14 mouse cellular contexts compared by ENCODE assay signal in the genomic region with DNA sequence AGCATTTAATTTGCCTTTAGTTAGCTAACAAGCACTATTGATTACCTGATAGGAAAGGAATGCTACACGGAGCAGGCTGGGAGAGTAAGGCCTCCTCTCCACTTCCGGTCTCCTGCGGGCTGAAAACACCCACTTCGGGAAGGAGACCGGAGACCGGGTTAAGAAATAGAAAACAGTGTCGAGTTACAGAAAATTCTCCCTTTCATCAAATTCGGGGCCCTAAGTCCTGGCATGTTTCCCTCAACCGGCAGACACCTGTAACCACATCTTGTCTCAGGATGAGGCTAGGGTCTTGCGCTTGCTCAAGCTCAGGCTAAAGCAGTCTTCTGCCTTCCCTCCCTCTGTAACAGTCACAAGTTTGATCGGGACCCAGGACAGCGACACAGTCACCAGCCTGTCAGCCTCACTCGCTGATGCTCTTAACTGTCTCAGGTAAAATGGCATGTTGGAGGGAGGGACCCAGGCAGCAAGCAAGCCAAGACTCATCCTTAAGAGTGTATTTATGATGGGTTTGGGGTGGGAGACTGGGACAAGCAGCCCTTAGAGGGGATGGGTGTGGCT. TPM values are rescaled to one million over a fixed set of nuclear protein-coding genes. Genes with fewer than 3 reads are reported as not detected.
DNase-seq lines count a peak whose midpoint lies in the region; ATAC-seq lines count a peak whose summit lies in the region.
"Had no signal": no experiment of that assay in that cellular context is flagged by ENCODE, and none has a peak within 500 bp of the region (broad histone marks: within the 10 kb centered on the region; RNA-seq: fewer than 3 reads in every experiment).

No protein-coding gene starts in this region.

- H3K4me1 ChIP-seq in heart, embryonic 14.5 days (ENCODE audit: control insufficient read depth in 2 of 2, insufficient read depth in 2 of 2, low read length in 2 of 2): no peaks in the 10 kb centered on the region; a peak in 1 of 4 replicates
- H3K4me1 ChIP-seq in forebrain, embryonic 16.5 days (replicated peaks; ENCODE audit: control insufficient read depth, insufficient read depth, low read length): peaks cover 34% of the 10 kb centered on the region
- H3K4me1 ChIP-seq in midbrain, embryonic 13.5 days (replicated peaks): peaks cover 33% of the 10 kb centered on the region

- no peak overlapping the region for H3K27ac ChIP-seq in heart, embryonic 14.5 days (replicated peaks in 1 of 2; ENCODE audit: control insufficient read depth in 1 of 2, insufficient read depth in 1 of 2, low read depth in 2 of 2, low read length in 2 of 2)
- H3K27ac ChIP-seq in forebrain, embryonic 16.5 days (ENCODE audit: low read length): peak overlapping the region; percentile 80
- H3K27ac ChIP-seq in midbrain, embryonic 13.5 days: peak overlapping the region; percentile 39; the same call in 1 of the 2 replicates

- no peak for ATAC-seq in heart, embryonic 14.5 days (ENCODE audit: insufficient number of reproducible peaks, insufficient read depth, low FRiP score, low read depth)
- ATAC-seq in forebrain, embryonic 16.5 days: no peak
- ATAC-seq in midbrain, embryonic 13.5 days: no peak

- peak overlapping the region; percentile 8; the same call in 1 of the 2 replicates for H3K4me2 ChIP-seq in heart, embryonic 14.5 days (ENCODE audit: low read length)
- peak overlapping the region; percentile 28 for H3K4me2 ChIP-seq in forebrain, embryonic 16.5 days (ENCODE audit: low read length)
- H3K4me2 ChIP-seq in midbrain, embryonic 13.5 days (replicated peaks): peak overlapping the region; percentile 30

- no peak overlapping the region for H3K9ac ChIP-seq in heart, embryonic 14.5 days (ENCODE audit: low read length)
- H3K9ac ChIP-seq in forebrain, embryonic 16.5 days (replicated peaks; ENCODE audit: low read depth, low read length): no peak overlapping the region
- H3K9ac ChIP-seq in midbrain, embryonic 13.5 days (replicated peaks): 0 out of 2 replicates have a peak overlapping the region, but pooled peaks have one; percentile 25

- peaks cover 5% of the 10 kb centered on the region for H3K9me3 ChIP-seq in heart, embryonic 14.5 days (ENCODE audit: control insufficient read depth, low read length)
- peaks cover 6% of the 10 kb centered on the region for H3K9me3 ChIP-seq in forebrain, embryonic 16.5 days (ENCODE audit: control insufficient read depth, low read length)
- H3K9me3 ChIP-seq in midbrain, embryonic 13.5 days: peaks cover 5% of the 10 kb centered on the region; the same call in 1 of the 2 replicates

- WGBS in heart, embryonic 14.5 days: 2% methylated on average over 13 of the region's 13 CpGs
- WGBS in forebrain, embryonic 16.5 days: 7% methylated on average over 13 of the region's 13 CpGs
- 8% methylated on average over 13 of the region's 13 CpGs for WGBS in midbrain, embryonic 13.5 days

- peaks cover 85% of the 10 kb centered on the region for H3K27me3 ChIP-seq in heart, embryonic 14.5 days (ENCODE audit: control insufficient read depth, insufficient read depth, low read length)
- no peaks in the 10 kb centered on the region for H3K27me3 ChIP-seq in forebrain, embryonic 16.5 days (replicated peaks; ENCODE audit: control insufficient read depth, insufficient read depth, low read length)
- peaks cover 63% of the 10 kb centered on the region for H3K27me3 ChIP-seq in midbrain, embryonic 13.5 days

- no peak for DNase-seq in heart, postnatal 14 days
- peak; percentile 63 for DNase-seq in ZHBTc4 (ENCODE audit: low read depth, low spot score)
- no peak for DNase-seq in spleen, adult 18-20 months
- DNase-seq in kidney, adult 18-20 months: no peak
- DNase-seq in adrenal gland, adult 18-20 months (ENCODE audit: low spot score in 2 of 2): no peak
- DNase-seq: B cell, adult 2 months; cerebellum, adult 18-20 months; lung, postnatal 10 days had no signal

- intact Hi-C loops in heart, postnatal 14 days (cut with DNase I): loop anchor here (5.0 kb wide), 1 partner anchor 97 kb away; a partner anchor contains a TSS

- 0 out of 4 replicates have a peak overlapping the region, but pooled peaks of 1 of the 2 experiments have one; percentile 2 for H3K4me3 ChIP-seq in heart, embryonic 14.5 days (ENCODE audit: control insufficient read depth in 1 of 2, insufficient read depth in 1 of 2, low read depth in 1 of 2, low read length in 2 of 2)
- no peak overlapping the region for H3K4me3 ChIP-seq in forebrain, embryonic 16.5 days (replicated peaks; ENCODE audit: low read length)
- no peak overlapping the region for H3K4me3 ChIP-seq in midbrain, embryonic 13.5 days (replicated peaks)

- H3K36me3 ChIP-seq in heart, embryonic 14.5 days (ENCODE audit: control insufficient read depth, insufficient read depth, low read length): no peaks in the 10 kb centered on the region
- H3K36me3 ChIP-seq in forebrain, embryonic 16.5 days (ENCODE audit: control insufficient read depth, insufficient read depth): no peaks in the 10 kb centered on the region
- H3K36me3 ChIP-seq in midbrain, embryonic 13.5 days: no peaks in the 10 kb centered on the region

RNA-seq across cellular contexts. Expression of a gene that starts 5.0 kb away (rescaled TPM):
- polyA plus RNA-seq in heart, embryonic 14.5 days (2014; fragmentation: Nextera tagmentation; extraction: Ambion mirVana): 0.18 TPM in 1 of 2 replicates, not detected in the other
- not detected for total RNA-seq in heart, postnatal 14 days (2021)
- 2.8 and 3.7 TPM in 2 replicates for polyA plus RNA-seq in forebrain, embryonic 16.5 days (2015; fragmentation: Nextera tagmentation; extraction: Ambion mirVana)
- polyA plus RNA-seq in midbrain, embryonic 13.5 days (2015; fragmentation: Nextera tagmentation; extraction: Ambion mirVana): 0.57 and 0.85 TPM in 2 replicates
- total RNA-seq in adrenal gland, adult 18-20 months (2021): not detected
- total RNA-seq: hematopoietic stem cell, adult 5-6 weeks had no signal

RNA-seq across cellular contexts. Expression of a gene that starts 35.4 kb away (rescaled TPM):
- polyA plus RNA-seq in heart, embryonic 14.5 days (2014; fragmentation: Nextera tagmentation; extraction: Ambion mirVana): 0.18 and 0.23 TPM in 2 replicates
- under 1 TPM; 0.14 to 0.17 TPM for total RNA-seq in heart, postnatal 14 days (2021)
- 80.6 and 92.7 TPM in 2 replicates for polyA plus RNA-seq in forebrain, embryonic 16.5 days (2015; fragmentation: Nextera tagmentation; extraction: Ambion mirVana)
- polyA plus RNA-seq in midbrain, embryonic 13.5 days (2015; fragmentation: Nextera tagmentation; extraction: Ambion mirVana): 42.1 and 44.4 TPM in 2 replicates
- 1 to 10 TPM; 4.4 to 4.9 TPM for total RNA-seq in adrenal gland, adult 18-20 months (2021)
- total RNA-seq: hematopoietic stem cell, adult 5-6 weeks had no signal

RNA-seq across cellular contexts. Expression of a gene that starts 52.8 kb away (rescaled TPM):
- not detected in 2 replicates for polyA plus RNA-seq in heart, embryonic 14.5 days (2014; fragmentation: Nextera tagmentation; extraction: Ambion mirVana)
- total RNA-seq in heart, postnatal 14 days (2021): not detected
- polyA plus RNA-seq in forebrain, embryonic 16.5 days (2015; fragmentation: Nextera tagmentation; extraction: Ambion mirVana): not detected in 2 replicates
- not detected in 2 replicates for polyA plus RNA-seq in midbrain, embryonic 13.5 days (2015; fragmentation: Nextera tagmentation; extraction: Ambion mirVana)
- under 1 TPM; 0.17 to 0.48 TPM for total RNA-seq in adrenal gland, adult 18-20 months (2021)
- total RNA-seq: hematopoietic stem cell, adult 5-6 weeks; left cerebral cortex, postnatal 10 days had no signal
- polyA plus RNA-seq: frontal cortex, adult 2 months had no signal

Comparison
In these comparisons a context has a peak if more than half of its experiments do, and no peak if none do; other contexts are left out.
1. H3K27ac ChIP-seq: peak in forebrain, embryonic 16.5 days (single experiment) and midbrain, embryonic 13.5 days (single experiment); none in heart, embryonic 14.5 days (0 of 2).
2. RNA of a gene that starts 35.4 kb away (polyA plus RNA-seq): 80.6 to 92.7 TPM in forebrain, embryonic 16.5 days and 42.1 to 44.4 TPM in midbrain, embryonic 13.5 days; 0.18 to 0.23 TPM in heart, embryonic 14.5 days; every median in the first group is over 10 times any median in the second.
3. Peak in every context shown above with its lines, with median percentiles within 50 percentile points of each other: H3K4me2 ChIP-seq.